Mouse (Mus musculus) layer of hippocampus, adult 11-12 months (tissue): Measurements from ENCODE around the gene H2-Q1.
"Not testable (repeated sequence)": the region's sequence is repeated elsewhere in the genome, so short reads cannot be mapped to it uniquely, and the experiment has no call there.

Experiments used
- DNase-seq: peaks from one replicate; pipeline ENCODE4 v3.0.0; 2022; ENCODE audit warnings: low spot score

H2-Q1 gene

DNA sequence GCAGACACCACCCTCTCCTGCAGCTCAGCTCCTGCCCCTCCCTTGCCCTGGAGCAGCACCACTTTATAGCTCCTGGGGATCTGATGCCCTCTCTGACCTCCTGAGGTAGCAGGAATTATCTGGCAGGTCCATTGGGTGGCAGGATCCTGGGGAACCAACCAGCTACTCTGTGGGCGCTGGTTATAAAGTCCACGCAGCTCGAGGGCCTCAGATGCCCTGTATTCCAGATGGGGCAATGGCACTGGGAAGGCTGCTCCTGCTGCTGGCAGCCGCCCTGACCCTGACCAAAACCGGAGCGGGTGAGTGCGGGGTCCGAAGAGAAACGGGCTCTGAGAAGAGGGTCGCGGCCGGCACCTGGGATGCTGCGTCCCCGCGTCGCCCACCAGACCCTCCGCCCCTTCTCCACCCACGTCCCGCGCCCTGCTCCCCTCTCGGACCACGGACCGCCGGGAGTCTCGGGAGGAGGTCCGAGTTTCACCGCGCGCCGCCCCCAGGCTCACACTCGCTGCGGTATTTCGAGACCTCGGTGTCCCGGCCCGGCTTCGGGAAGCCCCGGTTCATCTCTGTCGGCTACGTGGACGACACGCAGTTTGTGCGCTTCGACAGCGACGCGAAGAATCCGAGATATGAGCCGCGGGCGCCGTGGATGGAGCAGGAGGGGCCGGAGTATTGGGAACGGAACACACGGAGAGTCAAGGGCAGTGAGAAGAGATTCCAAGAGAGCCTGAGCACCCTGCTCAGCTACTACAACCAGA lies at the start of gene H2-Q1:
Gene H2-Q1 (plus strand): TSS at position 79 of the 755 bp plus-strand sequence.
- DNase-seq, result no peak

DNA sequence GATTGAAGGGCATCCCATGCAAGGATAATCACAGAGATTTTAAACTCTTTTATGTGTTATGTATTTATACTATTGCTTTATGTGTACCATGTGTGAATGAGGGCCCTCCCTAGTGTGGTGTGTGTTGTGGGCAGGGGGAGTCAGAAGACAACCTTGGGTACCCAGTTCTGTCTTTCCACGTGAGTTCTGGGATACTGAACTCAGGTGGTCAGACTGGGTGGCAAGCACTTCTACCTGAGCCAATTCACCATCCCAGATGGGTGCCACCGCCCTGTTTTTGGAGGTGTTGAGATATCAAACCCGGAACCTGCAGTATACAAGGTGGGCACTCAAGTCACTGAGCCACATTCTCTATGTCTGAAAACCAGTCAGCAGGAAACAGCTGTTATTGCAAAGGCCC lies 48.0 kb upstream of the H2-Q1 start:
- DNase-seq, result no peak

DNA sequence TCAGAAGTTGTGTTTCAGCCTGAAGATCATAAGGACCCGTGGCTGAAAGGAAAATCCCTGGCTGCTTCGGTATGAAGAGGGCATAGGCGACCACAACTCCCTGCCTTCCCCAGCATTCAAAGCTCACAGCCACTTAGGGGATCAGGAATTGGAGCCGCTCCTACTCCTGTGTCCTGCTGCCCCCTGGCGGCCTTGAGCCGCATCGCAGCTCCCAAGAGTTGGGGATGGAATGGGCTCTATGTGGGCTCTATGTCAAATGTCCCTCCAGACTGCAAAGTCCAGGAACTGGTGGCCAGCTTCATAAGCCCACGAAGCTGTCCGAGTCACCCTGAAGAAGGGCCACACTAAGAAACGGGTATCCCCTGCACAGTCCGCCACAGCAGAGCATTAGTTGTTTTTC lies 45.4 kb upstream of the H2-Q1 start:
- peak; percentile 90 for DNase-seq

- no peak for DNase-seq
Measured at GRCm38 (mm10) chr17:35276304-35276864, 43.8 kb upstream of the H2-Q1 start.

GRCm38 (mm10) chr17:35278049-35278448 lies 42.2 kb upstream of the H2-Q1 start:
- DNase-seq, result no peak

DNA sequence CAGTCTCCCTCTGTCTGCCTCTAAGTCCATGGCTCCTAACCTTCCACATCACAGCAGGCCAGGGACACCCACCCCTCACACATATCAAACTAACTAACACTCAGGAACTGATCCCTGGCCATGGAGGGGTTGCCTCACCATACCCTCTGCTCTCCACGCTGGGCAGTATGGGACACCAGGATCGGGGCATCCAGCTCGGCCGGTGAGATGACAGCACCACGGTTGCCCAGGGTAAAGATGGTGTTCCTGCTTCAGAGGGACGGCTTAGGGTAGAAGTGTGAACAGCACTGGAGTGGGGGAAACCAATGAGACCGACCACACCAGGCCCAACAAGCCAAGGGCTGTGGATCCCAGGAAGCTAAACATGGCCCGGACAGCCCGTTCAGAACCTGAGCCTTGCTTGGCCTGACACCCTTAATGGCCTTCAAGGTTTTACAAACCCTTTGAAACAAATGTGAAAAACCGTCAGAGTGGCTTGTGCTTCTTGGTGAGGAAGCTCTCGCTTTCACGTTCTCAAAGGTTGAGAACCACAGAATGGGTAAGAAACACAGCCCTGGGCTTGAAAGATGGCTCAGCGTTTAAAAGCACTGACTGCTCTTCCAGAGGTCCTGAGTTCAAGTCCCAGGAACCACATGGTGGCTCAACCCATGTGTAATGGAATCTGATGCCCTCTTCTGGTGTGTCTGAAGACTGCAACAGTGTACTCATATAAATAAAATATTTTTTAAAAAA lies 41.1 kb upstream of the H2-Q1 start:
- DNase-seq, result no peak

DNA sequence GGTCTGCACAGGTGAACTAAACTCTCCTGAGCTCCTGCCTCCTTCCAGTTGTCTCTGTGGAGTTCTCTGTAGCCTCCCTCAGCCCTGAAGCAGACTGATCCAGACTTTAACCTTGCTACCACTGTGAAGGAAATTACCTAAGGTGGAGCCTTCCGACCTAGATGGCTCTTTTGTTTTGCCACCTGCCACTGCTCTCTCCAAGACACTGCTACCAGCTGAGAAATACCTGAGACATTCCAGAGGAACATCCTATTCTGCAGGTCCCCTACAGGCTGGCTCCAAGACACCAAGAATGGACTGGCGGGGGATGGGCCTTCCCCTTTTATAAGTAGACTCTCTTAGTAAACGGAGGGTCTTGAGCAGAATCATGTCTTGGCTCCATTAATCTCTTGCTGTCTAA lies 39.9 kb upstream of the H2-Q1 start:
- DNase-seq, result no peak

GRCm38 (mm10) chr17:35285431-35285830 lies 34.8 kb upstream of the H2-Q1 start:
- no peak for DNase-seq

- DNase-seq, result peak; percentile 50
Measured at GRCm38 (mm10) chr17:35295796-35296195, 24.4 kb upstream of the H2-Q1 start.

- not testable (repeated sequence) for DNase-seq
Measured at GRCm38 (mm10) chr17:35300261-35300945, 19.8 kb upstream of the H2-Q1 start.

DNA sequence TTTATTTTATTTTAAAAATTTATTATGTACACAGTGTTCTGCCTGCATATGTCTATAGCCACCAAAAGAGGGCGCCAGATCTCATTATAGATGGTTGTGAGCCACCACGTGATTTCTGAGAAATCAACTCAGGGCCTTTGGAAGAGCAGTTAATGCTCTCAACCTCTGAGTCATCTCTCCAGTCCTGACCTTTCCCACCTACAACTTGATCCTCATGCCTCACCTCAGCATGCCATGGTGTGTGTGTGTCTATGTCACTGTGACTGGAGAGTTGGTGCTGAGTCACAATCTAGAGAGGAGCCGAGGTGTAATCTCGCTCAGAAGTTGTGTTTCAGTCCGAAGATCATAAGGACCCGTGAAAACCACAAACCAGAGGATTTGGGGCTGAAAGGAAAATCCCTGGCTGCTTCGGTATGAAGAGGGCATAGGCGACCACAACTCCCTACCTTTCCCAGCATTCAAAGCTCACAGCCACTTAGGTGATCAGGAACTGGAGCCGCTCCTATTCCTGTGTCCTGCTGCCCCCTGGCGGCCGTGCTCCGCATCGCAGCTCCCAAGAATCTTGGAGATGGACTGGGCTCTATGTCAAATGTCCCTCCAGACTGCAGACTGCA lies 18.5 kb upstream of the H2-Q1 start:
- DNase-seq, result peak; percentile 92

DNA sequence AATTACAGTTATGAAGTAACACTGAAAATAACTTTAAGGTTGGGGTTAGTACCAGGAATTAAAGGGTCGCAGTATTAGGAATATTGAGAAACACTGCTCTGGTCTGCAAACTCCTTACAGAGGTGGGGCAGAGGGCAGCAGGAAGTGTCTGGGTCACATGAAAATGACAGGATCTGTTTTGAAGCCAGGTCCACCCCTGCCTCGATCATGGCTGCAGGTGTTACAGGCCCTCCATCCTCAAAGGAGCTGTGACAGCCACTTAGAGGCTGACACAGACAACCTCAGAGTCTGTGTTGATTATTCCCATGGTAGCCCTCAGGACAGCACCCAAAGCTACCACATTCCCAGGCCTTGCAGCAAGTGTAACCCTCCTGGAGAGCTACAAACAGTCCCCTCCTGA lies 16.9 kb upstream of the H2-Q1 start:
- DNase-seq, result no peak

DNA sequence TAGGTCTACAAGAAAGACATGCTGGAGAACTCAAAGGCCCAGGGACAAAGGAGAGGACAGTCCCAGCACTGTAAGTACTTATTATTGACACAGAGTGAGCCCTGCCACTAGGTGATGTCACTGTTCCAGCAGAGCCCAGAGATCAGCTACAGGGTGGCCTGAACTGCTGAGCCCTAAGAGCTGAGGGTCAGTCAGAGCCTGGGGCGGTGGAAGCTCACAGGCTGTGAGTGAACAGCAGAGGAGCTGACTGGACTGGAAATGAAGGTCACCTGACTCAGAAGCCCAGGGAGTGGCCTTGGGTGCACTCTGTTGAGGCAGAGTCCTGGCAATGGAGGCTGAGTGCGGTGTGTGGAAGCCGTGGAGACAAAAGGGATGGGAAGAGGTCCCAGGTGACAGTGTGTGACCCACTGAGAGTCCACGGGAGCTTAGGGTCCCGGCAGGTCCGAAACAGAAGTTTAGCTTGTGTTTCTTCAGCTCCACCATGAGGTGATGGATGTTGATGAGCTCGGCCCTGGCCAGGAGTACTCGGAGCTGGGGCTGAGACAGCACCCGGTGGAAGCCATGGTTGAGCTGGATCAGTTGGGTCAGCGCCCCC lies 16.4 kb upstream of the H2-Q1 start:
- DNase-seq, result no peak

DNA sequence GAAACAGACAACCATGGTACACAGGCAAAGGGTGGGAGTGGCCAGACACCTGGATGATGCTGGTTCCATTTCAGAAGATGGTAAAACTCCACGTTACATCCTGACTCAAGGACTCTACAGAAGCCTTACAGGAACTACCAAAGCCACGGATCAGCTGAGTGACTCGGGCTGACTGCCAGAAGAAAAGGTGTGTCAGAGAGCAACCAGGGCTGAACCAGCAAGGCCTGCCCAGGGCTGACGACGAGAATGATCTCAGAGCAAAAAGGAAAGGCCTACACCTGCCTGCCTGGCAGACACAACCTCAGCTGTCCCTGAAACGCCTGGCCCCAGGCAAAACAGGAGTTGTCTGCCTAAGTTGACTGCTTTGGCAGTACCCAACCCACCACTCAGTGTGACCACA lies 15.7 kb upstream of the H2-Q1 start:
- DNase-seq, result no peak

GRCm38 (mm10) chr17:35304921-35305320 lies 15.3 kb upstream of the H2-Q1 start:
- DNase-seq, result not testable (repeated sequence)

DNA sequence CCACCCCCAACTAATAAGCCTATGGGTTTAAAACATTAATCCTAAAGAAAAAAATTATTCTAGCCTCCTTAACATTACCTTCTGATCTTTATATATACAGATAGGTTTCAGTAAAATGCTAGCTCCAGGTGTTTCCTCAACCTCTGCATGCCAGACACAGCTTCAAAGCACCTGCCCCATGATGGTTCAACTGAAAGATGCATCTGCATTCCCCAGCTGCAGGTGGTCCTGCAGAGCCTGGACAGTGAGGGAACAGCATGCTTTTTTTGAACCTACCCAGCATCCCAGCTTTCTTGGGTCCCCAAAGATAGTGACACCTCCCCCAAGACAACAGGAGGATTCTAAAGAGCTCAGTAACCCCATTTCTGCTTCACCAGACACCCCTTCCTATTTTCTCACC lies 1.5 kb upstream of the H2-Q1 start:
- no peak for DNase-seq

DNA sequence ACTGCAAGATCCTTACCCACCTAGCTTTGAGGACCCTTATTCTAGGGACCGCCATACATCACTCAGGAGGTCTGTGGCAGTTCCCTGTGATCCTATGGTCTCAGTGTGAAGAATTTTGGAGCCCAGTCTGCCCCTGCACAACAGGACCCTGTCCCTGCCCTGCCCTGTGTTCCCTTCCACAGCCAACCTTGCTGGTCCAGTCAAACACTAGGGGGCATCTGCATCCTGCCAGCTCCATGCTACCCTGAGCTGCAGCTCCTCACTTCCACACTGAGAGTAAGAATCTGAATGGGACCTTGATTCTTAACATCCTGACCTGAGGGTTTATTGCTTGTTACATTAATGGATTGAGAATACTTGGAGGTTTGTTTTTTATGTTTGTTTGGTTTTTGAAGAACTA lies 4.9 kb downstream of the H2-Q1 start:
- DNase-seq, result not testable (repeated sequence)

DNA sequence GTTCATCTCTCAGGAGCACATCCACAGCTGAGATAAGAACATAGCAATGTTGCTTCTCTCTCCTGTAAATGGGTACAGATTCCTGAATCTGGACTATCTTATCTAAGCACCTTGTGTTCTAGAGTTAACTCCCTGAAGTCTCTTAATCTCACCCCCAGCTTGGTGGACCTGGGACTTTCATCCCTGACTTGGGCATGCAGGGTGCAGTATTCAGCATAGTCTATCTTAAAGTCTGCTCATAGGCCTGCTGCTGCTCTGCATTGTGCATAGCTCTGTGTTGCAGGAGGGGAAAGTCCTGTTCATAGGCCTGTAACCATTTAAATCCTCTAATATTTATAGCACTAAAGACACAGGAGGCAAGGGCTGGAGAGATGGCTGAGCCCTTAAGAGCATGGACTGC lies 5.8 kb downstream of the H2-Q1 start:
- not testable (repeated sequence) for DNase-seq

GRCm38 (mm10) chr17:35329714-35330113 lies 9.5 kb downstream of the H2-Q1 start:
- DNase-seq, result not testable (repeated sequence)

DNA sequence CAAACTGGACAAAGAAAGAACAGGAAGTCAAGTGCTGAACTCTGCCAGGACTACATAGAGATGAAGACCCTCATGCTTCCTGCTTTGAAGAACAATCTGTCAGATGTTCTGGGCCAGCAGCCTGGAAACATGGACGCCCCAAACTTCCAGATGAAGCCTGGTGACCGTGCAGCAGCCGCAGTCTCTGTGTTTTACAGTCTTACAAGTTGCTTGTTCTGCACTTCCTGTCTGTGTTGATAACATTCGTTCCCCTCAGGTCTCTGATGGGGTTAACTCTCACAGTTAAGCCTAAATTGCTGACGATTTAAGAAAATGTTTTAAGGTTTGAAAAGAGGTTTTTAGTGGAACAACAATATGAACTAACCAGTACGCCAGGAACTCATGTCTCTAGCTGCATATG lies 11.3 kb downstream of the H2-Q1 start:
- not testable (repeated sequence) for DNase-seq

DNA sequence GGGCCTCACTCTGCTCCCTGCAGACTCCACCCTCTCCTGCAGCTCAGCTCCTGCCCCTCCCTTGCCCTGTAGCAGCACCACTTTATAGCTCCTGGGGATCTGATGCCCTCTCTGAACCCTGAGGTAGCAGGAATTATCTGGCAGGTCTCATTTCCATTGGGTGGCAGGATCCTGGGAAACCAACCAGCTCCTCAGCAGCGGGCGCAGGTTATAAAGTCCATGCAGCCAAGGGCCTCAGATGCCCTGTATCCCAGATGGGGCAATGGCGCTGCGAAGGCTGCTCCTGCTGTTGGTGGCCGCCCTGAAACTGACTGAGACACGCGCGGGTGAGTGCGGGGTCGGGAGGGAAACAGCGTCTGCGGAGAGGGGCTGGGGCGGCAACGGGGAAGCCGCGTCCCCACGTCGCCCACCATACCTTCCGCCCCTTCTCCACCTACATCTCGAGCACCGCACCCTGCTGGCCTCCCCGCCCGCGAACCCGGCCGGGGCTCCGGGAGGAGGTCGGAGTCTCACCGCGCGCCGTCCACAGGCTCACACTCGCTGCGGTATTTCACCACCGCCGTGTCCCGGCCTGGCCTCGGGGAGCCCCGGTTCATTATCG lies 22.0 kb downstream of the H2-Q1 start, which contains the start of gene H2-Q2:
Gene H2-Q2 (plus strand): TSS at position 172 of the 601 bp plus-strand sequence.
- no peak for DNase-seq
